Mouse (Mus musculus) embryonic facial prominence, embryonic 11.5 days (tissue): ENCODE measurements around the gene Ggct. TPM values are rescaled to one million over a fixed set of nuclear protein-coding genes. Genes with fewer than 3 reads are reported as not detected.

Experiments
- ATAC-seq: fragments of 200-750 bp; cut with Nextera tagmentation; replicated peaks from 2 replicates; pipeline ENCODE4 v1.8.0; 2017; ENCODE audit warnings: low read depth; ENCODE audit not compliant: insufficient number of reproducible peaks, low FRiP score, low TSS enrichment
- DNase-seq: peaks from one replicate; pipeline ENCODE4 v3.0.0-alpha.2; 2015; ENCODE audit warnings: low spot score
- H3K27ac ChIP-seq: fragments of 300-500 bp; sonication (generic); replicated peaks from 2 replicates; pipeline ENCODE4 v1.5.1; 2014; ENCODE audit warnings: mild to moderate bottlenecking, low read depth, low read length, control low read depth
- H3K27me3 ChIP-seq: fragments of 300-500 bp; sonication (generic); 2 replicates; pipeline ENCODE4 v1.6.1; 2014; ENCODE audit warnings: mild to moderate bottlenecking, low read length, moderate library complexity, mixed read lengths; ENCODE audit not compliant: control insufficient read depth, insufficient read depth
- H3K36me3 ChIP-seq: fragments of 300-500 bp; sonication (generic); replicated peaks from 2 replicates; pipeline ENCODE4 v1.6.1; 2014; ENCODE audit warnings: low read depth, mild to moderate bottlenecking, low read length, moderate library complexity, mixed read lengths; ENCODE audit not compliant: control insufficient read depth, insufficient read depth
- H3K4me1 ChIP-seq: fragments of 300-500 bp; sonication (generic); 2 replicates; pipeline ENCODE4 v1.6.1; 2014; ENCODE audit warnings: low read length, mixed read lengths; ENCODE audit not compliant: control insufficient read depth, insufficient read depth
- H3K4me2 ChIP-seq: fragments of 300-500 bp; sonication (generic); 2 replicates; pipeline ENCODE4 v1.6.1; 2014; ENCODE audit warnings: low read depth, mild to moderate bottlenecking, control low read depth, low read length, moderate library complexity
- H3K4me3 ChIP-seq: fragments of 300-500 bp; sonication (generic); 2 replicates; pipeline ENCODE4 v1.5.1; 2014; ENCODE audit warnings: low read depth, low read length, control low read depth
- H3K9ac ChIP-seq: fragments of 300-500 bp; sonication (generic); replicated peaks from 2 replicates; pipeline ENCODE4 v1.6.1; 2014; ENCODE audit warnings: mild to moderate bottlenecking, control low read depth, low read length
- H3K9me3 ChIP-seq: fragments of 300-500 bp; sonication (generic); replicated peaks from 2 replicates; pipeline ENCODE4 v1.6.1; 2016; ENCODE audit warnings: mild to moderate bottlenecking, low read length, inconsistent platforms, mixed read lengths; ENCODE audit not compliant: control insufficient read depth
- WGBS: fragments of 180-500 bp; shearing (Covaris S2); extraction: QIAGEN DNeasy Blood & Tissue Kit; methylation state at CpG from one replicate; pipeline ENCODE4 v1.1.7; 2014; 5-methylcytosine and 5-hydroxymethylcytosine counted together
- polyA plus RNA-seq: library from polyadenylated mRNA; unstranded; fragments of >200 nt; fragmentation: Nextera tagmentation; extraction: Ambion mirVana; gene quantifications from 2 replicates; pipeline ENCODE4 v1.2.1, GENCODE M21; 2014

The Ggct gene
- polyA plus RNA-seq, 1 experiment from 2014 or later, result 13.0 TPM

DNA sequence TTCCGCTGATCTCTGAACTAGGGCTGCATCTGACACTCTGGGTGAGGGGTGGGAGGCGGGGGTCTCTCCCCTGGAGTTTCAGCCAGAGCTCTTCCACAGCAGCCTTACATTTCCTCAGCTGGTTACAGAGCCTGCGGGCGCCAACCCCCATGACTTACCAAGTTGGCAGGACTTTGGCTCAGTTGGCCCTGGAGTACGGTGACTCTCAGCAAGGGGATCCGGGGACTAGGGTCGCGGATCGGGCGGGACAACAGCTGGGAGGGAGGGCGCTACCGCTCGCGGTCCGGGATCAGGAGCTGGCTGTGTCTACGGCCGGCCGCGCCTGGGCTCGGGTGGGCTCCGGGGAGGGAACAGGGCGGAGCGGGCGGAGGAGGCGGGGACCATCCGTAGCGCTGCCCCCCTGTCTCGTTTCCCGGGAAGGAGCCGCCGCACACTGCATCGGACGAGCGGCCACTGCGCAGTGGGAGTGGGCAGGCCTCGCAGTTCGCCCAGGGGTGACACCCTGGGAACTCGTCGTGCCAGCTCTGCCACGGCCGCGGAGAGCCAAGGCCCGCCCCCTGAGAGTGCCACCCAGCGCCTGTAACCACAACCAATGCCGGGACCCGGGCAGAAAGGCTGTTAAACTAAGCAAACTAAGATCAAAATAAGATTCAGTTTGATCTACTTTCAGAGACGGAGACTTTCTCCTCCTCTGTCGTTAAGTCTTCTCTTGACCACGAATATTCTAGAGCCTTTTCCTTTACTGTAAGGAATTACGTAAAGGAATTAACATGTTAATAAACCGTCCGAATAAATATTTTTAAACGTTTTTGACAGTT, 20.4 kb downstream of the Ggct start, which contains the start of gene Nod1:
Nod1 (minus strand) TSS at position 502 of the 818 bp plus-strand sequence.
- no peaks in the 10 kb centered on the region for H3K36me3 ChIP-seq
- H3K4me3 ChIP-seq, result peak within 1 kb of the TSS; percentile 54
- DNase-seq (peak; percentile 70), ATAC-seq (peak; percentile 85)
- H3K27me3 ChIP-seq, result no peaks in the 10 kb centered on the region
- H3K4me1 ChIP-seq, result no peaks in the 10 kb centered on the region
- WGBS, result 3% methylated on average over 51 of the region's 53 CpGs
- H3K9ac ChIP-seq, result peak within 1 kb of the TSS; percentile 71
- H3K4me2 ChIP-seq, result peak within 1 kb of the TSS; percentile 90
- no peak within 1 kb of the TSS for H3K27ac ChIP-seq
- H3K9me3 ChIP-seq, result no peaks in the 10 kb centered on the region

DNA sequence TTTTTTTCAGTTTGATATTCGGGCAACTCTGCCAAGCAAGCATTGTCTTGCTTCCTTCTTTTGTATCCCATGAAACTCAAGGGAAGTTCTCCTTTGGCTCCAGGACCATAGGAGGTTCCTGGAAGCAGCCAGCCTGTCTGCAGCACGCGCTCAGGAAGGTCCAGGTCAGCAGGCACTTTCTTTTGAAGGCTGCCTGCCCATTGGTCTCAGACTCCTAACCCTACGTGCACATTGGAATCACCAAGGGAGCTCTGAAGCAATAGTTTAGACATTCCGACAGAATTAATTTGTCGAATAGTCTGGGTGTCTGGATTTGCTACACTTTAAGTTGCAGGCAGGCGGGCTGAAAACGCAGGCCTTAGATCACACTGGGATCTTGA, 21.0 kb downstream of the Ggct start:
- ATAC-seq (no peak), DNase-seq (no peak)
- H3K4me1 ChIP-seq, result no peaks in the 10 kb centered on the region
- peak overlapping the region; percentile 71; the same call in 1 of the 2 replicates for H3K9ac ChIP-seq
- H3K9me3 ChIP-seq, result no peaks in the 10 kb centered on the region
- 12% methylated on average over 8 of the region's 8 CpGs for WGBS
- no peaks in the 10 kb centered on the region for H3K36me3 ChIP-seq
- H3K4me3 ChIP-seq, result peak overlapping the region; percentile 54
- H3K27ac ChIP-seq, result no peak overlapping the region
- peak overlapping the region; percentile 90 for H3K4me2 ChIP-seq
- no peaks in the 10 kb centered on the region for H3K27me3 ChIP-seq

DNA sequence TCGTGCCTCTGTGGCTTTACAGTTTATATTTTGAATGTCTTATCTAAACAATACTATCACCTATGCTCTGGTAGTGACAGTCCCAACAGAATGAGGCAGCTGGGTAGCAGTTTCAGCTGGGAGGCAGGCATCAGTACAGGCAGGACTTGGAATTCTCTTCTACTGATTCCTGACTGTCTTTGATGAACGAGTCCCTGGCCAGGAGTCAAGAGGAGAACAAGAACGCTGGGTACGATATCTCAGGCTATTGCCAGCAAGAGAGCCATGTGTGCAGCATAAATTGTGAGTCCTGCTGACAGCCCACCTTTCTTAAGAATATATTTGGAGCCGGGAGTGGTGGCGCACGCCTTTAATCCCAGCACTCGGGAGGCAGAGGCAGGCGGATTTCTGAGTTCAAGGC, 22.2 kb downstream of the Ggct start:
- no peaks in the 10 kb centered on the region for H3K4me1 ChIP-seq
- ATAC-seq (no peak), DNase-seq (no peak)
- WGBS, result 86% methylated on average over 9 of the region's 9 CpGs
- H3K9me3 ChIP-seq, result no peaks in the 10 kb centered on the region
- H3K36me3 ChIP-seq, result no peaks in the 10 kb centered on the region
- H3K9ac ChIP-seq, result no peak overlapping the region
- no peak overlapping the region for H3K4me3 ChIP-seq
- H3K27me3 ChIP-seq, result no peaks in the 10 kb centered on the region
- H3K4me2 ChIP-seq, result no peak overlapping the region
- H3K27ac ChIP-seq, result no peak overlapping the region

DNA sequence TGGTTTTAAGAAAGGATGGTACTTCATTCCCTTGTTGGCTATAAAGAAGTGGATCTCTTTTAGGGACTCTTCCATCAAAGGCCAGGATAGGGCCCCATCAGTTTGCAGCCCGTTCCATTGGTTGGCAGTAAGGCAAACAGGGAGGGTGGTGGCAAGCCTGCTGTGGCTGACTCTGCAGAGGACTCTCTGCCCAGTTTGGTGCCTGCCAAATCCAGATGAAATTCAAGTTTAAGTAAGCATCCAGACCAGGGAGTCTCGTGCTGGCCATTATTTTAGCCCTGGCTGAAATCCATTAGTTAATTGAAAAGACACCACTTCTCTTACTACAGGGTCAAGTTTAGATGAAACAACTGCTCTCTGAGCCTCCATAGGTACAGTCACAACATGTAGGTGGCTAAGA, 22.9 kb downstream of the Ggct start:
- H3K9ac ChIP-seq, result no peak overlapping the region
- no peaks in the 10 kb centered on the region for H3K36me3 ChIP-seq
- H3K27me3 ChIP-seq, result no peaks in the 10 kb centered on the region
- ATAC-seq (no peak), DNase-seq (no peak)
- 68% methylated on average over 2 of the region's 2 CpGs for WGBS
- no peak overlapping the region for H3K4me3 ChIP-seq
- H3K9me3 ChIP-seq, result no peaks in the 10 kb centered on the region
- no peaks in the 10 kb centered on the region for H3K4me1 ChIP-seq
- H3K4me2 ChIP-seq, result no peak overlapping the region
- no peak overlapping the region for H3K27ac ChIP-seq

DNA sequence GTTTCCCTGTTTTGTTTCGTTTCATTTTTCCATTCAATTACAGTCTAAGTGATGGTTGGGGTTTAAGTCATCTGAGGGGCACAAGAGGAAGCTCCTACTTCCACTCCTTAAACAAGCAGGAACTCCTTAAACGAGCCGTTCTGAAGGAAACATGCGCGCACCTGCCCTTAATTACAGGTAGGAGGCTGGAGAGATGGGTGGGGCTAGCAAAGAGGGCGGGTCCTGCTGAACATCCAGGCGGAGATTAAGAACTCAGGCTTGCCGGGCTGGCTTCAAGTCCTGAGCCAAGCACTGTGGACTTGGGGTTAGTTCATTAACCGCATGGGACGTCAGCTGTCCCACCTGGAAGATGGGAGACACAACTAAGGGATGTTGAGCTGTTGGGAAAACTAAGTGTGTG, 25.2 kb downstream of the Ggct start:
- Histone ChIP-seq H3K4me3 (no peak overlapping the region), H3K4me1 (no peaks in the 10 kb centered on the region), H3K27me3 (no peaks in the 10 kb centered on the region), H3K36me3 (no peaks in the 10 kb centered on the region), H3K9ac (no peak overlapping the region), H3K9me3 (no peaks in the 10 kb centered on the region), H3K27ac (no peak overlapping the region), H3K4me2 (no peak overlapping the region)
- WGBS, result 29% methylated on average over 10 of the region's 10 CpGs
- peak; percentile 45 for DNase-seq
- no peak for ATAC-seq

DNA sequence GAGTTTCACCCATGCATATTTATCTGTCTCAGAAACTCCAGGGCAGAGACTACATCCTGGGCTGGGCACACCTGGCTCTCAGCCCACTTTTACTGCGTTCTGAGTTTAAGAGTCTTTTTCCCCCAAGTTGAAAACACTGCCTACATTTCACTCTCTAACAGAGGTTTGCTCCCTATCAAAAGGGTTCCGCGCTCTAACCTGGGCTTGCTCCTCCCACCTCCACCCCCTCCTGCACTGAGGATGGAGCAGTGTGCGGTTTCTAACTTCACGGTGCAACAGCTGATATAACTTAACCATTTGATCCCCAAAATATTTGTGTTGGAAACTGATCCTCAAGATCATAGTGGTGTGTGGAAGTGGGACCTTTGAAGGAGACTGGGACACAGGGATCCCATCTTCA, 27.5 kb downstream of the Ggct start:
- Histone ChIP-seq H3K4me1 (no peaks in the 10 kb centered on the region), H3K36me3 (no peaks in the 10 kb centered on the region), H3K27ac (no peak overlapping the region), H3K4me2 (no peak overlapping the region), H3K9me3 (no peaks in the 10 kb centered on the region), H3K27me3 (no peaks in the 10 kb centered on the region), H3K4me3 (no peak overlapping the region), H3K9ac (no peak overlapping the region)
- 41% methylated on average over 5 of the region's 5 CpGs for WGBS
- ATAC-seq, result no peak
- DNase-seq, result no peak

DNA sequence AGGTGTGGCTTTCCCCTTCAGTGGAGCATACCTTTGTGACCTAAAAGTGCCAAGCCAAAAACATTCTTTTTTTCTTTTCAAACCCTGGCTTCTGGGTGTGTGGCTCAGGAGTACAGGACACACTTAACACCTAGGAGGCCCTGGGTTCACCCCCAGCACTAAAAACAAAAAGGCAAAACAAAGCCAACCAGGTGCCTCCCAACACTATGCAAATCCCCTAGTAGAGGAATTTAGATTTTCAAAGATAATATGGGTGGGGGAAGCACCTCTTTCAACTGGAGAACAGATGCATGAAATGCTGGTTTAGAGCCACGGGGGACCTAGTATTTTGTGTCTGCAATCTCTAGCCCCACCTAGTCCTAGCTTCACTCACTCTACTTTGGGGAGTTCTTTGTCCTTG, 28.0 kb downstream of the Ggct start:
- DNase-seq (no peak), ATAC-seq (no peak)
- H3K4me1 ChIP-seq, result no peaks in the 10 kb centered on the region
- no peak overlapping the region for H3K9ac ChIP-seq
- H3K27me3 ChIP-seq, result no peaks in the 10 kb centered on the region
- no peak overlapping the region for H3K4me2 ChIP-seq
- no peaks in the 10 kb centered on the region for H3K36me3 ChIP-seq
- no peaks in the 10 kb centered on the region for H3K9me3 ChIP-seq
- no peak overlapping the region for H3K27ac ChIP-seq
- no peak overlapping the region for H3K4me3 ChIP-seq
- WGBS, result 48% methylated on average over 1 of the region's 1 CpGs

DNA sequence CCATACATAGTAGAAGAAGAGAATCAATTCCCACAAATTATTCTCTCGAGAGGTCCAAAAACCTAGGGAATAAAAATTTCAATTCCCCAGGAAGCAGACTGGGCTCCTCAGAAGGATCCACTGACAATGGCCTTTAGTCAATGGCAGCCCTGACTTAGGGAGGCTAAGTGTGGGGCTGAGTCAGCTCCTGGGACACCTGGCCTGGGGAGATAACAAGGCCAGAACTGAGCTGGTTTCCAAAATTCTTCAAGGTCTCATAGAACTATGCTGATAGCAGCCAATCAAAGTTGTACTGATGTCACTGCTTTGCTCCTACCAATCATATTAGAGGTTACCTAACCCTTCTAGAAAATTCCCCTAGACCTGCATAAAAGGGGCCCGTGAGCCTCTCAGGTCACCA, 29.2 kb downstream of the Ggct start:
- Histone ChIP-seq H3K4me3 (no peak overlapping the region), H3K27me3 (no peaks in the 10 kb centered on the region), H3K4me2 (no peak overlapping the region), H3K36me3 (no peaks in the 10 kb centered on the region), H3K9ac (no peak overlapping the region), H3K9me3 (no peaks in the 10 kb centered on the region), H3K27ac (no peak overlapping the region), H3K4me1 (no peaks in the 10 kb centered on the region)
- WGBS, result 85% methylated on average over 2 of the region's 2 CpGs
- ATAC-seq (no peak), DNase-seq (no peak)
